Mouse (Mus musculus) gastrocnemius, adult 18-20 months (tissue): Measurements from ENCODE around the gene Capzb. TPM values are rescaled to one million over a fixed set of nuclear protein-coding genes. Genes with fewer than 3 reads are reported as not detected.

Experiments used
- DNase-seq: peaks from one replicate; pipeline ENCODE4 v3.0.0; 2021; ENCODE audit warnings: low spot score
- total RNA-seq, 2 experiments: library from RNA; stranded (reverse); gene quantifications; 2 replicates each; pipeline ENCODE4 v1.2.3; 2021

Gene Capzb
- total RNA-seq, 2 experiments from 2014 or later: 416 to 422 TPM

DNA sequence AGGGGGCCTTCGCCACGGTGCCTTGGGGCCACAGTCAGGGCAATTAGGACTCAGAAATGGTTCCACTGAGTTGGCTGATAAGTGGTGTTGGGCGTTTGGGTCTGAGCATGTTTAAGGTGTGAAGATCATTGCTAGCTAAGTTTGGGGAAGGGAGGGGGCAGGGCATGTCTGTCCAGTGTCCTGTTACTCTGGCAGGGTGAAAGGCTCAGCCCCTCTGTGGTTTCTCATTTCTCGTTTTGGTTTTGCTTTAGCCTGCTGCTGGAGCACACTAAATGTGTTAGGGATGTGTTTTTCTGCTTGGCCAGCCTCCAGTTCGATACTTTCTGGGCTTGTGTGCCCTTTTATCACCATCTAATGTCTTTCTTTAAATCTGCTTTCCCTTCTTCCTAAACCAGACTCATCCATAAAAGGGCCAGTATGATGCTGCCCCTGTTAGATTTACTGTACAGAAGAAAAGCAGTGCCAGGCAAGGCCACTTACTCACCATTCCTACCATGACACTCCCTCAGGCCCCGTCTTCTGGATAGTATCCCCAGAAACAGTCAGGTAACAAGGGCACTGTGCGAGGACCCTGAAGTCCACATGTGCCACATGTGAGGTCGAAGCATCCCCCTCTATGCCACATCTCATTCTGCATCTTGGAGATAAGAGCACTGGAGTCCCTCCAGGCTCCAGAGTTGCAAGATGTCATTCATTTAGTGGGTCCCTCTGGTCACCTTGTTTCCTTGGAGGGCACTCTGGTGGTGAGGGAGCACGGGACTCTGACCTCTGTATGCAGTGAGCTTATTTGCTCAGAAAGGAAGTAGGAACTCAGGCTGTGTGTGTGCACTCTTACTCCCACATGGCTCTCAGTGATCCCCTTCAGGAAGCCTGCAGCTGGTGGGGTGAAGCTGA lies 15.8 kb downstream of the Capzb start:
- DNase-seq: peak; percentile 57

GRCm38 (mm10) chr4:139209130-139209840 lies 16.6 kb downstream of the Capzb start:
- peak; percentile 52 for DNase-seq

DNA sequence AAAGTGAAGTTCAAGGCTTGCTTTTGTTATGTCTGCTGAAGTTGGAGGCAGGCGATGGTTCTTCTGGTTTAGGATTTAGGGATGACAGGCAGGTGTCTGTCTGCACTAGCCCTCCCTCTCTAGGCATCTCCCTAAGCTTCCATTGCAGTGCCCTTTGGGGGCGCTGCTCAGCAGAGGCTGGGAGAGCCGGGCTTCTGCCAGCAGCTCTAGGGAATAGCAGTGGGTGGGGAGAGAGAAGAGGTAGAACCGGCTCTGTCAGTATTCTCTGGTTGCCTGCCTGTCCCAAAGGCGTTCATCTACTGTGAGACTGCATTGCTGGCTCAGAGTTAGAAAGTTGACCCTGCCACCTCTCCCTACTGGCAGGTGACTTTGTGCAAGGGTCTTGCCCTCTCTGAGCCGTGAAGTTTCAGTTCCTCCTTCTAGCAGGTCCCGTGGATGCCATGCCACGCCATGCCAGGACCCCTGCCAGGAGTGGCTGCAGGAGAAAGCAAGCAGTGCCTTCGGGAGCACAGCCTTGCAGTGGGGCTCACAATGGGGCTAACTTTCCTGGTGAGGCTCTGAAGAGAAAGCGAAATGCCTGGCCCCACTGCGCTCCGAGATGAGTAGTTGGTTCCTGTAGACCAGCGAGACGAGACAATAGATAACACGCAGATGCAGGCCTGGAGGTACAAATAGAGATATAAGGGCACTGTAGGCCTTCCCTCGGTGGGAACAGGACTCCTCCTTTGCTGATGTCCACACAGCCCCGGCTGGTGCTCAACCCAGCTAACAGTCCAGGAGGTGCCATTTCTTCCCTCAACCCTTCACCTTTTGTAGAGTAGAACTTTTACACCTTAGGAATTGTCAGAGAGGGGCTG lies 19.5 kb downstream of the Capzb start:
- DNase-seq: peak; percentile 53

DNA sequence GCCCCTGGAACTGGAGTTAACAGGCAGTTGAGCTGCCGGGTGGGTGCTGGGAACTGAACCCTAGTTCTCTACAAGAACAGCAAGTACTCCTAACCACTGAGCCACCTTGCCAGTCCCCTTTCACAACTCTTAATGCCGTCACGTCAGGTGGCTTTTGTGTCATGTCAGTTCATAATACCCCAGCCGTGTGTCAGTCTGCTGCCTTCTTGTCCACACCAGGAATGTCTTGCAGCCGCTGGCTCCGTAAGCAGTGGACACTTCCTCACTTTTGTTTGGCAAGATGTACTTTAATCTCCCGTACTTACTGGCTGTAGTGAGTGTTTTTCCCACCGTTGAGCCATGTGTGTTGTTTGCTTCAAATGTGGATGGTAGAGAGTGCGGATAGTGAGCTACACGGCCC lies 20.4 kb downstream of the Capzb start:
- no peak for DNase-seq

DNA sequence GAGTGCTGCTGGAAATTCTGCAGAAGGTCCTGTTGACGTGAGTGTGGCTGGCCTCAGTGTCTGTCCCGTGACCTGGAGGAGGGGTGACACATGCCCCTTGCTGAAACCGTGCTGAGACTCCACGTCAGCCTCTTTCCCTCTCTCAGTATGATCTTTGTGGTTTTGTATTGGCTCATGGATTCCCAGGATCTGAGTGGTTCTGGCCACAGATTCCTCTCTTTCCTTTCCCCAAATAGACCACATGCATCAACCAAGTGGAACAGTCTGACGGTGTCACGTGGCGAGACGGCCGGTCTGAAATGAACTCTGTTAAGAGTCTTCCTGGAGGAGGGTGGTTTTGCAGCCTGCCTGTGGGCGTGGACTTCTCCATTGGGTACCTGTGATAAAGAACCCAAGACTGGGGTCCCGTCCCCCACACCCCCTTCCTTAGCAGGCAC lies 21.3 kb downstream of the Capzb start:
- peak; percentile 69 for DNase-seq

DNA sequence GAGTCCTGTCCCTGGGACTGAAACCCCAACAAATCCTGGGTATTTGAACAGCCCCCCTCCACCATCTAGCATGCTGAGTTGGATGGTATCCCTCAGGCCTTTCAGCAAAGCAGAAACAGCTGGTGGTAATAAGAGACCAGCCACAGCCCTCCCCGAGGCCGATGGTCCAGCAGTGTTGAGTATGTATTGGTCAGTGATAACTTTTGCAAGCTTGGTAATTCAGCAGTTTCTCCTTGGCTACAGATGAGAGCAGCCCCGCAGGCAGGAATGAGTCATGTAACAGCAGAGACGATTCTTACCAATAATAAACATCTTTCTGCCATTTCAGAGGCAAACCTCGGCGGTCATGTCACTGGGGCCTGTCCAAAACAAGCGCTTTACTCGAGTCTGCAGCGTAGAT lies 23.9 kb downstream of the Capzb start:
- DNase-seq: peak; percentile 55

GRCm38 (mm10) chr4:139218539-139218938 lies 25.8 kb downstream of the Capzb start:
- no peak for DNase-seq

DNA sequence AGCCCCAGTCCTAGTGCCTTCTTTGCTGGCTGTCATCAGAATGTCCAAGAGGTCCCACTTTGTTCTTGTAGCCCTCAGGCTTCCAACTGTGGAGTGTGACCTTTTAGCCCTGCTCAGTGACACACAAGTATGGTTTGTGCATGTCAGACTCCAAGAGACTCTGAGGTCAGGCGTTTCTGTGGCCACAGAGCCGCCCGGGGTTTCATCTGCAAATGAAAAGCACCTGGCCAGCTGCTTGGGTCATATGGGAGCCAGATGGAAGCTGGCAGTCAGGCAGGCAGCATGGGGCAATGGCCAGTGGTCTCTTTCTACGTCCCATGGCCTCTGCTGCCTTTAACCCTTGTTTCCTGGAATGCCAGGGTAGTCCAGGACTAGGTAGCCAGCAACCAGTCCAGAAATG lies 27.0 kb downstream of the Capzb start:
- DNase-seq: no peak

GRCm38 (mm10) chr4:139220978-139221377 lies 28.3 kb downstream of the Capzb start:
- DNase-seq: no peak

GRCm38 (mm10) chr4:139221837-139222236 lies 29.1 kb downstream of the Capzb start:
- DNase-seq: no peak

GRCm38 (mm10) chr4:139225115-139225514 lies 32.4 kb downstream of the Capzb start:
- DNase-seq: no peak

- no peak for DNase-seq
Measured at GRCm38 (mm10) chr4:139225944-139226343, 33.2 kb downstream of the Capzb start.

GRCm38 (mm10) chr4:139226504-139227216 lies 34.0 kb downstream of the Capzb start:
- DNase-seq: no peak

DNA sequence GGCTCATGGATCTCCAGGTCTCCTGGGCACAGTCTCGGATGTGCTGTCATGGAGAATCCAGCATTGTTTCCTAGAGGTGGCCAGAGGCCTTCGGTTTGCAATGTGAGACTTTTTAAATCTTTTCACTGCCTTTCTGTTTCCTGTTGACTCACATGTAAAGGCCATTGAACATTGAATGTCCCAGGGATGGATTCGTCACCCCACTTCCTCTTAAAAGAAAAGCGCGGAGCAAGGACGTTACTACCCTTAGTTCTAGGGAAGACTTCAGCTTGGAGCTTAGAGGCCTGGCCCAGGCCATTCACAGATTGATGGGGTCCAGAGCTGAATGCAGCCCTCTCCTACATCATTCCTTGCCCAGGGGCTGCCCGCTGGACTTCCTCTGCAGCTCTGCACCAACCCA lies 35.2 kb downstream of the Capzb start:
- DNase-seq: no peak

- no peak for DNase-seq
Measured at GRCm38 (mm10) chr4:139229271-139229670, 36.6 kb downstream of the Capzb start.

DNA sequence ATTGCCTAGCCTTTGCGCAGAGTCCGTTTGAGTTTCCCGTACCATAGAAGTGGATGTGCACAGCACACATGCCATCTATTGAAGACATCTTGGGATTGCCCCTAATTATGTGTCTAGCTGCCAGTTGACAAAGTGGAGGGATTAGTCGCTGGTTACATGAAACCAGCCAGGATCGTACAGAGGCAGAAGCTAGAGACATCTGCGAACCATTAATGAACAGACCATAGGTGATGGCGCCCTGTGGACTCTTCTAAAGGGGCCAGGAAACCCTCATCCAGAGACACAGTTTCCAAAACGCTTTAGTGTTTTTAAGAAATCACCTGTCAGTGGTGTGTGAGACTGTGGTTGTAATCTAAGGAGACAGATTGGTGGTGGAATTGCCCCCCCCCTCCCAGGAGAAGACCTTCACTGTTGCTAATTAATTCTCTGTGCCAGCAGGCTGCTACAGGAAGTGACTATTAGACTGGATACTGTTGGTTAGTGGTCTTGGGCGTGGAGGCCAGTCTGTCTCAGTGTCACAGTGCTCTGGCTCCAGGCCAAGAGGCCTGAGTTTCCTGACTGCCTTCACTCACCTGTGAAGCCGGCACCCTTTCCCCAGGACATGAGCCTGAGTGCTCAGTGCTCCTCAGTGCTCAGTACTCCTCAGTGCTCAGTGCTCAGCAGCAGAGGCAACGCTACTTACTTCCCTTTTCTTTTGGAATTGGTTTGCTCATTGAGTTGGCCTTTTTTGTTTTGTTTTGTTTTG lies 37.8 kb downstream of the Capzb start:
- DNase-seq: no peak

DNA sequence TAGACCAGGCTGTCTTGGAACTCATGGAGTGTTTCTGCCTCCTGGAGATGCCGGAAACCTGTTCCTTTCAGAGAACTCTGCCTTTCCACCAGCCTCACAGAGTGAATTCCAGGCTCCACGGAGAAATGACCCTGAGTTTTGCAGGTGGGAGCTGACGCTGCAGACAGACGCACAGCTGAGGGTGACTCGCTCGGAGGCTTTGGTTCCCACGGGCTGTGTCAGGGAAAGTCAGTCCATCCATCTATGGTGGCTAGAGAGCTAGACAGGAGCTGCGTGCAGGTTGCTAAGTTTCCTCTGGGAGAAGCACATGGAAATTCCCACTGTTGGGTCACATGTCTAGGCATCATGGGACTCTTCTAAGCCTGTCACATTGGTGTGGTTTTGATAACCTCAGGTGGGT lies 38.5 kb downstream of the Capzb start:
- DNase-seq: no peak

DNA sequence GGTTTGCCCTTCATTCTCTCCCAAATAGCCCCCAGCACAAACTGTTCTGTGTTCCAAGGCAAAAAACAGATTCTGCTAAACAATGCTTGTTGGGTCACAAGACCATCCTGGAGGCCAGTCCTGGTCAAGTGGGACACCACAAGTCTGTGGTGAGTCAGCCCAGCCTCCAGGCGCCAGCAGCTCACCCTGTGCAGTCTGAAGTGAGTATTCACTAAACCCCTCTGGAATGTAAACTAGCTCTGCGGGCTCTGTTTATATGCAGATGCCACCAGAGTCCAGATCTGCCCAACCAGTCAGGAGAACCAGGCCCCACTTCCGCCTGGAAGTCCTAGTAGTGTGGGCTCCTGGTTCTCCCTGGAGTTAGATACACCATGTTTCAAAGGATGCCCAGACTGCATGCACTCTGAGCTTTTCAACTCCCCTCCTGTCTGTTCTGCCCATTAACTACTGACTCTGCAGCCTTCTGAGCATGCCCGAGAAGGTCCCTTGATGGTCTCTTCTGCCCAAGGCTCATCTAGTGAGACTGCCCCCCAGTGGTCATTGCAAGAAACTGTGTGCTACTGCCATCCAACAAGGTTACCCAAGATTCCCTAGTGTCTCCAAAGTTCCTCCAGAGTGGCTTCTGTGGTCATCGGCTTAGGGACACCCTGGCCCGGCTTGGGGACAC lies 39.9 kb downstream of the Capzb start:
- DNase-seq: peak; percentile 73

GRCm38 (mm10) chr4:139233146-139233495 lies 40.4 kb downstream of the Capzb start:
- DNase-seq: no peak

- DNase-seq: no peak
Measured at GRCm38 (mm10) chr4:139233755-139234254, 41.1 kb downstream of the Capzb start.
